Mouse (Mus musculus) cerebellum, adult 2 months (tissue): Measurements from ENCODE around the gene Prss28. TPM values are rescaled to one million over a fixed set of nuclear protein-coding genes. Genes with fewer than 3 reads are reported as not detected.

ENCODE experiments used
- DNase-seq, 2 experiments: peaks; one replicate each; pipeline ENCODE4 v3.0.0; 2021
- H3K27ac ChIP-seq: fragments of 200-500 bp; 2 replicates; pipeline ENCODE4 v1.5.1; 2012; ENCODE audit warnings: low read length, control low read depth, inconsistent platforms; ENCODE audit not compliant: insufficient read depth
- H3K27me3 ChIP-seq: fragments of 200-500 bp; 2 replicates; pipeline ENCODE4 v1.6.1; 2012; ENCODE audit warnings: inconsistent platforms, mild to moderate bottlenecking, low read length, moderate library complexity; ENCODE audit not compliant: control insufficient read depth, insufficient read depth
- H3K4me1 ChIP-seq: fragments of 200-500 bp; 2 replicates; pipeline ENCODE4 v1.6.1; 2011; ENCODE audit warnings: low read length; ENCODE audit not compliant: control insufficient read depth, insufficient read depth
- H3K4me3 ChIP-seq: fragments of 200-500 bp; replicated peaks from 2 replicates; pipeline ENCODE3; 2011; ENCODE audit warnings: mild to moderate bottlenecking, low read depth, low read length, control low read depth; ENCODE audit not compliant: insufficient read depth
- CTCF ChIP-seq: fragments of 200-500 bp; IDR thresholded peaks from 2 replicates; pipeline ENCODE4 v1.5.1; 2011; ENCODE audit warnings: low read depth, mild to moderate bottlenecking, control low read depth, low read length, moderate library complexity, borderline replicate concordance; ENCODE audit not compliant: insufficient read depth
- POLR2A ChIP-seq: fragments of 200-500 bp; IDR thresholded peaks from 2 replicates; pipeline ENCODE4 v1.6.1; 2011; ENCODE audit warnings: low read length, control low read depth, borderline replicate concordance; ENCODE audit not compliant: insufficient read depth
- WGBS: fragments of 180-500 bp; shearing (Covaris S2); methylation state at CpG from one replicate; pipeline ENCODE4 v1.1.7; 2018; 5-methylcytosine and 5-hydroxymethylcytosine counted together
- polyA plus RNA-seq: library from polyadenylated mRNA; depleted of rRNA; stranded (reverse); fragments of >200 nt; gene quantifications from 2 replicates; pipeline ENCODE4 v1.2.3, GENCODE M21; 2012; rRNA removed

Prss28 gene
- polyA plus RNA-seq, 1 experiment, result not detected

GRCm38 (mm10) chr17:25361291-25361690, 52.8 kb downstream of the Prss28 start:
- 26% methylated on average over 2 of the region's 2 CpGs for WGBS
- Histone ChIP-seq H3K27ac (no peak overlapping the region), H3K4me3 (no peak overlapping the region), H3K27me3 (no peaks in the 10 kb centered on the region), H3K4me1 (no peaks in the 10 kb centered on the region)
- no peak for DNase-seq
- TF ChIP-seq CTCF (no peak), POLR2A (no peak)

Other genes with a start within 250 kb of the Prss28 start
- 20.4 and 22.8 TPM in 2 replicates for gene Tmem204, start 225.1 kb upstream of the Prss28 start, polyA plus RNA-seq
- gene Telo2, start 192.7 kb upstream of the Prss28 start, polyA plus RNA-seq, result 39.5 and 43.7 TPM in 2 replicates
- gene Ptx4, start 187.9 kb upstream of the Prss28 start, polyA plus RNA-seq, result 0.11 TPM in 1 of 2 replicates, not detected in the other
- 50.3 and 52.7 TPM in 2 replicates for gene Clcn7, start 175.3 kb upstream of the Prss28 start, polyA plus RNA-seq
- gene Ccdc154, start 146.2 kb upstream of the Prss28 start, polyA plus RNA-seq, result 0.06 and 0.10 TPM in 2 replicates
- not detected in 2 replicates for gene Gm38655, start 133.2 kb upstream of the Prss28 start, polyA plus RNA-seq
- gene BC003965, start 124.1 kb upstream of the Prss28 start, polyA plus RNA-seq, result 23.4 and 25.2 TPM in 2 replicates
- 56.2 and 57.4 TPM in 2 replicates for gene Unkl, start 120.2 kb upstream of the Prss28 start, polyA plus RNA-seq
- gene Gnptg, start 68.5 kb upstream of the Prss28 start, polyA plus RNA-seq, result 131 and 146 TPM in 2 replicates
- gene Tsr3, start 68.5 kb upstream of the Prss28 start, polyA plus RNA-seq, result 40.4 and 42.4 TPM in 2 replicates
- gene Baiap3, start 52.3 kb upstream of the Prss28 start, polyA plus RNA-seq, result 24.4 and 26.5 TPM in 2 replicates
- gene Ube2i, start 34.0 kb upstream of the Prss28 start, polyA plus RNA-seq, result 253 and 255 TPM in 2 replicates
- not detected in 2 replicates for gene Prss34, start 10.3 kb upstream of the Prss28 start, polyA plus RNA-seq
- not detected in 2 replicates for gene Prss29, start 10.0 kb downstream of the Prss28 start, polyA plus RNA-seq
- not detected in 2 replicates for gene Tpsab1, start 36.9 kb downstream of the Prss28 start, polyA plus RNA-seq
- gene Tpsb2, start 57.7 kb downstream of the Prss28 start, polyA plus RNA-seq, result 0.16 TPM in 1 of 2 replicates, not detected in the other
- gene Tpsg1, start 60.6 kb downstream of the Prss28 start, polyA plus RNA-seq, result not detected in 2 replicates
- gene Cacna1h, start 125.1 kb downstream of the Prss28 start, polyA plus RNA-seq, result 10.8 and 12.4 TPM in 2 replicates
- 1.1 and 1.3 TPM in 2 replicates for gene Tekt4, start 146.0 kb downstream of the Prss28 start, polyA plus RNA-seq
- 0.11 and 0.16 TPM in 2 replicates for gene Sstr5, start 188.6 kb downstream of the Prss28 start, polyA plus RNA-seq